Mouse (Mus musculus) embryonic facial prominence, embryonic 14.5 days (tissue): ENCODE results near the gene 4430402I18Rik. TPM values are rescaled to one million over a fixed set of nuclear protein-coding genes. Genes with fewer than 3 reads are reported as not detected.

Experiments used
- ATAC-seq: fragments of 200-750 bp; cut with Nextera tagmentation; 2 replicates; pipeline ENCODE4 v1.8.0; 2017; ENCODE audit warnings: low read depth, moderate number of reproducible peaks, moderate TSS enrichment
- DNase-seq: peaks from one replicate; pipeline ENCODE4 v3.0.0-alpha.2; 2015; ENCODE audit warnings: low spot score
- H3K27ac ChIP-seq: fragments of 300-500 bp; sonication (generic); replicated peaks from 2 replicates; pipeline ENCODE4 v1.5.1; 2014; ENCODE audit warnings: low read depth, mild to moderate bottlenecking, low read length, moderate library complexity
- H3K27me3 ChIP-seq: fragments of 300-500 bp; sonication (generic); replicated peaks from 2 replicates; pipeline ENCODE4 v1.6.1; 2014; ENCODE audit warnings: low read length; ENCODE audit not compliant: control insufficient read depth, insufficient read depth
- H3K36me3 ChIP-seq: fragments of 300-500 bp; sonication (generic); 2 replicates; pipeline ENCODE4 v1.6.1; 2014; ENCODE audit warnings: low read length, mixed read lengths; ENCODE audit not compliant: control insufficient read depth, insufficient read depth
- H3K4me1 ChIP-seq: fragments of 300-500 bp; sonication (generic); 2 replicates; pipeline ENCODE4 v1.6.1; 2014; ENCODE audit warnings: antibody characterized with exemption, low read length; ENCODE audit not compliant: control insufficient read depth, insufficient read depth
- H3K4me2 ChIP-seq: fragments of 300-500 bp; sonication (generic); 2 replicates; pipeline ENCODE4 v1.6.1; 2014; ENCODE audit warnings: low read depth, mild to moderate bottlenecking, low read length, moderate library complexity, mixed read lengths
- H3K4me3 ChIP-seq: fragments of 300-500 bp; sonication (generic); 2 replicates; pipeline ENCODE4 v1.5.1; 2014; ENCODE audit warnings: low read depth, mild to moderate bottlenecking, low read length
- H3K9ac ChIP-seq: fragments of 300-500 bp; sonication (generic); 2 replicates; pipeline ENCODE4 v1.6.1; 2014; ENCODE audit warnings: low read depth, mild to moderate bottlenecking, low read length, moderate library complexity, mixed read lengths
- H3K9me3 ChIP-seq: fragments of 300-500 bp; sonication (generic); 2 replicates; pipeline ENCODE4 v1.6.1; 2016; ENCODE audit warnings: low read length; ENCODE audit not compliant: control insufficient read depth
- WGBS: fragments of 180-500 bp; shearing (Covaris S2); extraction: QIAGEN DNeasy Blood & Tissue Kit; methylation state at CpG from one replicate; pipeline ENCODE4 v1.1.7; 2014; 5-methylcytosine and 5-hydroxymethylcytosine counted together
- polyA plus RNA-seq: library from polyadenylated mRNA; unstranded; fragments of >200 nt; fragmentation: Nextera tagmentation; extraction: Ambion mirVana; gene quantifications from 2 replicates; pipeline ENCODE4 v1.2.1, GENCODE M21; 2014

The 4430402I18Rik gene
- polyA plus RNA-seq, 1 experiment from 2014 or later = 1.8 TPM

DNA sequence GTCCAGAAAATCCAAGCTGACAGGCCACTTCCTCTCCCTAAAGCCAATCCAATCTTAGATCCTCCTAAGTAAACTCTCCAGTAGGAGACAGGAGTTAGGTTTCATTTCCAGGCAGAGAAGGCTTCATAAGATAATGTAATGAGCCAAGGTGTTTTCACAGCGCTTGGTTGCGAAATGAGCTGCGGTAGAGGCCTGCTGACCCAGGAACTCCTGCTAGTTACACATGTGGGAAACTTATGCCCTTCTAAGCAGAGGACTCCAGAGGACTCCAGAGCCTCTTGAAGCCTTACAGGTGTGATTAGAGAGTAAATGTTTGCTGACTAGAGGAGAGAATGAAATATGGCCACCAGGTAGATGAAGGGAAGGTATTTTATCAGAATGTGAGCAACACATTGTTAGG is 117.1 kb downstream of the 4430402I18Rik start:
- Histone ChIP-seq H3K9ac (no peak overlapping the region), H3K4me1 (no peaks in the 10 kb centered on the region), H3K4me2 (no peak overlapping the region), H3K36me3 (no peaks in the 10 kb centered on the region), H3K9me3 (no peaks in the 10 kb centered on the region), H3K27ac (no peak overlapping the region), H3K27me3 (no peaks in the 10 kb centered on the region), H3K4me3 (no peak overlapping the region)
- DNase-seq = no peak
- no peak for ATAC-seq
- 72% methylated on average over 3 of the region's 3 CpGs for WGBS

- H3K4me3 ChIP-seq = no peak overlapping the region
- no peak overlapping the region for H3K9ac ChIP-seq
- H3K4me1 ChIP-seq = no peaks in the 10 kb centered on the region
- H3K27ac ChIP-seq = no peak overlapping the region
- H3K9me3 ChIP-seq = no peaks in the 10 kb centered on the region
- no peak overlapping the region for H3K4me2 ChIP-seq
- 57% methylated on average over 8 of the region's 8 CpGs for WGBS
- DNase-seq = peak; percentile 81
- no peaks in the 10 kb centered on the region for H3K36me3 ChIP-seq
- H3K27me3 ChIP-seq = no peaks in the 10 kb centered on the region
- 0 out of 2 replicates have a peak, but pooled peaks have one; percentile 30 for ATAC-seq
Measured at GRCm38 (mm10) chr19:28844946-28845710, 122.5 kb downstream of the 4430402I18Rik start.

Other genes with a start within 250 kb of the 4430402I18Rik start
- 1.2 and 2.5 TPM in 2 replicates for gene Slc1a1, start 132.8 kb downstream of the 4430402I18Rik start, polyA plus RNA-seq
- gene Plpp6, start 3.8 kb downstream of the 4430402I18Rik start, polyA plus RNA-seq = 8.4 and 9.3 TPM in 2 replicates
- 35.8 and 41.8 TPM in 2 replicates for gene Cdc37l1, start 22.6 kb upstream of the 4430402I18Rik start, polyA plus RNA-seq
- 93.5 and 95.5 TPM in 2 replicates for gene Ak3, start 80.2 kb upstream of the 4430402I18Rik start, polyA plus RNA-seq
- 44.8 and 52.9 TPM in 2 replicates for gene Rcl1, start 133.6 kb upstream of the 4430402I18Rik start, polyA plus RNA-seq